Mouse (Mus musculus) cerebellum, adult 2 months (tissue): Measurements from ENCODE around the gene Capn5.

ENCODE experiments used
- CTCF ChIP-seq: fragments of 200-500 bp; IDR thresholded peaks from 2 replicates; pipeline ENCODE4 v1.5.1; 2011; ENCODE audit warnings: low read depth, mild to moderate bottlenecking, control low read depth, low read length, moderate library complexity, borderline replicate concordance; ENCODE audit not compliant: insufficient read depth
- POLR2A ChIP-seq: fragments of 200-500 bp; IDR thresholded peaks from 2 replicates; pipeline ENCODE4 v1.6.1; 2011; ENCODE audit warnings: low read length, control low read depth, borderline replicate concordance; ENCODE audit not compliant: insufficient read depth

DNA sequence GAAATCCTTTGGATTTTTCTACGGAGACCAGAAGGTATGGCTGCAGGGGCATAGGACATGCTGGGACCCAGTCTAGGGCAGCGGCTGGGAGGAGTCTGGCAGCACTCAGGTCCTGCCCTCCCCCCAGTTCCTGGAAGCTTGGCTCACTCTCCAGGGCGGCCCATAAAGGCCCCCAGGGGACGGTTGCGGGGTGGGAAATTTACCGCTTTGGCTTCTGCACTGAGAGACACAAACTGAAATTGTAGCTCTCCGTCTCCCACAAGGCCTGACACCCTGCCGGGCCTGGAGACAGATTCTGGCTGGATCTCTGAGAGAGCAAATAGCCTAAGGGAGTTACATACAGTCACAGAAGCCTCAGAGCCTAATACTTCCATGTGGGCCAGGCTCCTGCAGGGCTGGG, 25.7 kb downstream of the Capn5 start:
- TF ChIP-seq POLR2A: no peak
- TF ChIP-seq CTCF: no peak
